In the genomic region with DNA sequence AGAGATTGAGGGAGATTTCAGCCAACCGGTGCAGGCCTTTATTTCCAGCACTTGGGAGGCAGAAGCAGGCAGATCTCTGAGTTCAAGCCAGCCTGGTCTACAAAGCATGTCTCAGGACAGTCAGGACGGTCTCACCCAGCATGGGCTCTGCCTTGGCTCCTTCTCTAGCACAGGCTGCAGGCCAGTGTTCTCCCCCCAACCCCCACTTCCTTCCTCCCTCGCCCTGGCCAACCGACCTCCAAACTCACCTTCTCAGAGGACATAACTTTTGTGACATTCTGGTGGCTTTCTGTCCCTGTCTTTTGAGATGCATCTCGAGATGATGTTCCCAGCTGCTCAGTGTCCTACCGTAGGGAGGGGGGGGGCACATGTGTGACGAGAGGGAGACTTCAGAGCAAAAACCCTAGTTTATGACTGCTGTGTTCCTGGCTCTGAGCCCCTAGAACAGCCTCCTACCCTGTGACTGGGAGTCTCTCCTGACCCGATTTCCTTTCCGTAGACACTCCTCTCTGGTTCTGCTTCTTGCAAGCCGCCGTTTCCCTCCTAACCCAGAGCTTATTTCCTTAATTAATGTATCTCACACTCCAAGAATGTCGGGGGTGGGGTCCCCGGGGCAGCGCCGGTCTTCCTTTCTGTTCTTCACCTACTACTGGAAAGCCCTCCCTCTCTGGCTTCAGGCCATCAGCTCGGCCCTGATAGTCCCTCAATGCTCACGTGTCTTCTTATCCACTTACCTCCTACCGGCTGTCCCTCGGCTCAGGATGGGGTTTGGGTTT, we compare ENCODE assay signal across 10 mouse cellular contexts. TPM values are rescaled to one million over a fixed set of nuclear protein-coding genes. Genes with fewer than 3 reads are reported as not detected.
DNase-seq lines count a peak whose midpoint lies in the region; ATAC-seq and TF ChIP-seq lines count a peak whose summit lies in the region.
"Had no signal": no experiment of that assay in that cellular context is flagged by ENCODE, and none has a peak within 500 bp of the region (broad histone marks: within the 10 kb centered on the region; RNA-seq: fewer than 3 reads in every experiment).

No protein-coding gene starts in this region.

- H3K4me1 ChIP-seq in heart, adult 2 months (ENCODE audit: control insufficient read depth, insufficient read depth, low read length): peaks cover 4% of the 10 kb centered on the region; the same call in 1 of the 2 replicates
- H3K4me1 ChIP-seq in embryonic facial prominence, embryonic 13.5 days: peaks cover 10% of the 10 kb centered on the region
- peaks cover 8% of the 10 kb centered on the region; the same call in 1 of the 2 replicates for H3K4me1 ChIP-seq in intestine, embryonic 15.5 days (replicated peaks)
- H3K4me1 ChIP-seq in midbrain, embryonic 13.5 days (replicated peaks): no peaks in the 10 kb centered on the region

- peak; percentile 36 to 40 for DNase-seq in heart, adult 2 months
- DNase-seq in heart, adult 8-10 months (ENCODE audit: low spot score): no peak
- DNase-seq in left cerebral cortex, adult 11 months (ENCODE audit: low spot score): no peak
- no peak for DNase-seq in left cerebral cortex, postnatal 4 days

- no peaks in the 10 kb centered on the region for H3K79me2 ChIP-seq in heart, adult 2 months (replicated peaks; ENCODE audit: control insufficient read depth, insufficient read depth, low read length)

- H3K9me3 ChIP-seq in embryonic facial prominence, embryonic 13.5 days: no peaks in the 10 kb centered on the region
- no peaks in the 10 kb centered on the region for H3K9me3 ChIP-seq in intestine, embryonic 15.5 days
- H3K9me3 ChIP-seq in midbrain, embryonic 13.5 days: no peaks in the 10 kb centered on the region

- TF ChIP-seq POLR2A in heart, adult 2 months (IDR thresholded peaks at IDR 0.05; ENCODE audit: insufficient read depth, low read depth, low read length): no peak

- TF ChIP-seq CTCF in heart, adult 2 months (IDR thresholded peaks at IDR 0.05): no peak

- H3K9ac ChIP-seq in heart, adult 2 months (ENCODE audit: low read depth, low read length): no peak overlapping the region
- H3K9ac ChIP-seq in embryonic facial prominence, embryonic 13.5 days: no peak overlapping the region
- no peak overlapping the region for H3K9ac ChIP-seq in intestine, embryonic 15.5 days
- no peak overlapping the region for H3K9ac ChIP-seq in midbrain, embryonic 13.5 days (replicated peaks)

- WGBS in heart, adult 2 months: 10% methylated on average over 19 of the region's 19 CpGs
- WGBS in embryonic facial prominence, embryonic 13.5 days: 27% methylated on average over 19 of the region's 19 CpGs
- 22% methylated on average over 19 of the region's 19 CpGs for WGBS in intestine, embryonic 15.5 days
- 42% methylated on average over 19 of the region's 19 CpGs for WGBS in midbrain, embryonic 13.5 days

- H3K27me3 ChIP-seq in heart, adult 2 months (ENCODE audit: control insufficient read depth, insufficient read depth, low read length): no peaks in the 10 kb centered on the region; the same call in 1 of the 2 replicates
- H3K27me3 ChIP-seq in embryonic facial prominence, embryonic 13.5 days: peaks cover 11% of the 10 kb centered on the region
- H3K27me3 ChIP-seq in intestine, embryonic 15.5 days (replicated peaks): peaks cover 8% of the 10 kb centered on the region; the same call in 1 of the 2 replicates
- H3K27me3 ChIP-seq in midbrain, embryonic 13.5 days: peaks cover 32% of the 10 kb centered on the region

- H3K4me2 ChIP-seq in embryonic facial prominence, embryonic 13.5 days: peak overlapping the region; percentile 50
- H3K4me2 ChIP-seq in intestine, embryonic 15.5 days (replicated peaks): peak overlapping the region; percentile 55
- peak overlapping the region; percentile 17; the same call in 1 of the 2 replicates for H3K4me2 ChIP-seq in midbrain, embryonic 13.5 days (replicated peaks)

- intact Hi-C loops in heart, adult 2 months (cut with DNase I): no loop called here
- intact Hi-C loops in left cerebral cortex, postnatal 4 days (cut with DNase I): no loop called here

- H3K36me3 ChIP-seq in heart, adult 2 months (ENCODE audit: control insufficient read depth, insufficient read depth, low read length): no peaks in the 10 kb centered on the region
- H3K36me3 ChIP-seq in embryonic facial prominence, embryonic 13.5 days: no peaks in the 10 kb centered on the region
- H3K36me3 ChIP-seq in intestine, embryonic 15.5 days: no peaks in the 10 kb centered on the region
- no peaks in the 10 kb centered on the region for H3K36me3 ChIP-seq in midbrain, embryonic 13.5 days

- peak overlapping the region; percentile 13 for H3K4me3 ChIP-seq in heart, adult 2 months
- peak overlapping the region; percentile 20 for H3K4me3 ChIP-seq in embryonic facial prominence, embryonic 13.5 days
- peak overlapping the region; percentile 24 for H3K4me3 ChIP-seq in intestine, embryonic 15.5 days (replicated peaks)
- H3K4me3 ChIP-seq in midbrain, embryonic 13.5 days (replicated peaks): no peak overlapping the region

- TF ChIP-seq EP300 in heart, adult 2 months (IDR thresholded peaks at IDR 0.05; ENCODE audit: insufficient read depth, low read depth, low read length): no peak

- ATAC-seq in embryonic facial prominence, embryonic 13.5 days (ENCODE audit: insufficient number of reproducible peaks, insufficient read depth, low FRiP score, low TSS enrichment, low read depth): peak; percentile 62; the same call in 1 of the 2 replicates
- peak; percentile 43; the same call in 1 of the 2 replicates for ATAC-seq in intestine, embryonic 15.5 days
- ATAC-seq in midbrain, embryonic 13.5 days: no peak
- no peak for ATAC-seq in inflammation-experienced regulatory T-cells, adult 6 months
- ATAC-seq: Patski had no signal

- H3K27ac ChIP-seq in heart, adult 2 months: no peak overlapping the region
- peak overlapping the region; percentile 68; the same call in 1 of the 2 replicates for H3K27ac ChIP-seq in embryonic facial prominence, embryonic 13.5 days
- no peak overlapping the region for H3K27ac ChIP-seq in intestine, embryonic 15.5 days
- no peak overlapping the region for H3K27ac ChIP-seq in midbrain, embryonic 13.5 days

RNA-seq across cellular contexts. Expression of gene Lbx1, which starts 27.8 kb away (rescaled TPM):
- under 1 TPM in 1 of 2 experiments, not detected in 1; 0.14 TPM for total RNA-seq in heart, adult 2 months (2021)
- not detected in 2 replicates for polyA plus RNA-seq in heart, adult 2 months (2012; rRNA removed)
- total RNA-seq in heart, adult 8-10 months (2022): under 1 TPM in 1 of 4 experiments, not detected in 3; 0.17 TPM
- polyA plus RNA-seq in embryonic facial prominence, embryonic 13.5 days (2015; fragmentation: Nextera tagmentation; extraction: Ambion mirVana): 0.17 and 0.27 TPM in 2 replicates
- polyA plus RNA-seq in intestine, embryonic 15.5 days (2015; fragmentation: Nextera tagmentation; extraction: Ambion mirVana): 0.08 TPM in 1 of 2 replicates, not detected in the other
- 0.13 TPM in 2 replicates for polyA plus RNA-seq in midbrain, embryonic 13.5 days (2015; fragmentation: Nextera tagmentation; extraction: Ambion mirVana)
- not detected for total RNA-seq in left cerebral cortex, postnatal 4 days (2021)
- not detected for polyA plus RNA-seq in inflammation-experienced regulatory T-cells, adult 6 months (2017; shearing (Covaris generic))
- polyA plus RNA-seq: large intestine, adult 2 months; Patski had no signal

RNA-seq across cellular contexts. Expression of gene Tlx1, which starts 57.4 kb away (rescaled TPM):
- under 1 TPM; 0.10 to 0.11 TPM for total RNA-seq in heart, adult 2 months (2021)
- polyA plus RNA-seq in heart, adult 2 months (2012; rRNA removed): 0.09 and 0.20 TPM in 2 replicates
- under 1 TPM in 2 of 4 experiments, not detected in 2; 0.11 to 0.14 TPM for total RNA-seq in heart, adult 8-10 months (2022)
- polyA plus RNA-seq in embryonic facial prominence, embryonic 13.5 days (2015; fragmentation: Nextera tagmentation; extraction: Ambion mirVana): 0.25 and 1.5 TPM in 2 replicates
- polyA plus RNA-seq in intestine, embryonic 15.5 days (2015; fragmentation: Nextera tagmentation; extraction: Ambion mirVana): 0.11 and 0.14 TPM in 2 replicates
- 0.07 TPM in 1 of 2 replicates, not detected in the other for polyA plus RNA-seq in midbrain, embryonic 13.5 days (2015; fragmentation: Nextera tagmentation; extraction: Ambion mirVana)
- not detected for total RNA-seq in left cerebral cortex, postnatal 4 days (2021)
- not detected for polyA plus RNA-seq in inflammation-experienced regulatory T-cells, adult 6 months (2017; shearing (Covaris generic))
- polyA plus RNA-seq: large intestine, adult 2 months; Patski had no signal

Comparison
In these comparisons a context has a peak if more than half of its experiments do, and no peak if none do; other contexts are left out.
1. DNase-seq: peak in heart, adult 2 months (2 of 2); none in heart, adult 8-10 months (single experiment), left cerebral cortex, adult 11 months (single experiment) and left cerebral cortex, postnatal 4 days (single experiment).
2. ATAC-seq: peak in embryonic facial prominence, embryonic 13.5 days (single experiment) and intestine, embryonic 15.5 days (single experiment); none in midbrain, embryonic 13.5 days (single experiment) and inflammation-experienced regulatory T-cells, adult 6 months (single experiment).
3. Peak in every context shown above with its lines, with median percentiles within 50 percentile points of each other: H3K4me2 ChIP-seq.